8 mouse cellular contexts compared by ENCODE assay signal in genomic region chr11:32087376-32087775, GRCm38 (mm10).
DNase-seq lines count a peak whose midpoint lies in the region; ATAC-seq and TF ChIP-seq lines count a peak whose summit lies in the region.

No protein-coding gene starts in this region.

- no peaks in the 10 kb centered on the region for H3K9me3 ChIP-seq in CH12.LX (replicated peaks; ENCODE audit: low read length)
- no peaks in the 10 kb centered on the region for H3K9me3 ChIP-seq in embryonic facial prominence, embryonic 10.5 days
- no peaks in the 10 kb centered on the region for H3K9me3 ChIP-seq in limb, embryonic 14.5 days (ENCODE audit: control insufficient read depth, low read length)
- H3K9me3 ChIP-seq in liver, embryonic 12.5 days (replicated peaks): no peaks in the 10 kb centered on the region
- H3K9me3 ChIP-seq in heart, embryonic 11.5 days (replicated peaks; ENCODE audit: control insufficient read depth, low read length): no peaks in the 10 kb centered on the region

- peaks cover 6% of the 10 kb centered on the region for H3K27me3 ChIP-seq in CH12.LX (replicated peaks)
- H3K27me3 ChIP-seq in embryonic facial prominence, embryonic 10.5 days (replicated peaks; ENCODE audit: low read depth, poor library complexity, severe bottlenecking): no peaks in the 10 kb centered on the region
- no peaks in the 10 kb centered on the region for H3K27me3 ChIP-seq in limb, embryonic 14.5 days (ENCODE audit: control insufficient read depth, insufficient read depth, low read length)
- H3K27me3 ChIP-seq in liver, embryonic 12.5 days (replicated peaks): no peaks in the 10 kb centered on the region
- H3K27me3 ChIP-seq in heart, embryonic 11.5 days (ENCODE audit: control insufficient read depth, insufficient read depth, low read length): no peaks in the 10 kb centered on the region

- peak; percentile 12 for DNase-seq in CH12.LX (ENCODE audit: extremely low read depth)
- DNase-seq in embryonic facial prominence, embryonic 10.5 days (ENCODE audit: low spot score): peak; percentile 40
- DNase-seq in hindlimb bud, embryonic 11.5 days (ENCODE audit: extremely low spot score, low read depth, low spot score): peak; percentile 56
- DNase-seq in limb, embryonic 14.5 days (ENCODE audit: low spot score): peak; percentile 69
- DNase-seq in right cerebral cortex, postnatal 36 days (ENCODE audit: low spot score in 2 of 2): peak; percentile 87 to 90
- DNase-seq in urinary bladder, postnatal 36 days (ENCODE audit: low spot score in 2 of 2): no peak

- in situ Hi-C loops in CH12.LX (cut with MboI; ENCODE audit: low pct_ligation_motif_present, low pct_unique_long_range_greater_than_20kb, low sequenced_read_pairs): loop anchor here (5.0 kb wide), 1 partner anchor 35 kb away; no protein-coding TSS in a partner anchor

- H3K36me3 ChIP-seq in CH12.LX (replicated peaks in 1 of 2; ENCODE audit: control insufficient read depth in 1 of 2, insufficient read depth in 1 of 2, low read length in 1 of 2): no peaks in the 10 kb centered on the region
- H3K36me3 ChIP-seq in embryonic facial prominence, embryonic 10.5 days (replicated peaks): no peaks in the 10 kb centered on the region
- no peaks in the 10 kb centered on the region for H3K36me3 ChIP-seq in limb, embryonic 14.5 days (ENCODE audit: control insufficient read depth, insufficient read depth, low read length)
- no peaks in the 10 kb centered on the region for H3K36me3 ChIP-seq in liver, embryonic 12.5 days
- no peaks in the 10 kb centered on the region for H3K36me3 ChIP-seq in heart, embryonic 11.5 days (ENCODE audit: control insufficient read depth, insufficient read depth, low read length)

- WGBS in embryonic facial prominence, embryonic 10.5 days: 37% methylated on average over 2 of the region's 2 CpGs
- WGBS in limb, embryonic 14.5 days: 12% methylated on average over 2 of the region's 2 CpGs
- WGBS in liver, embryonic 12.5 days (ENCODE audit: insufficient replicate concordance): 41% methylated on average over 2 of the region's 2 CpGs
- 27% methylated on average over 2 of the region's 2 CpGs for WGBS in heart, embryonic 11.5 days (ENCODE audit: insufficient replicate concordance)

- no peak overlapping the region for H3K4me3 ChIP-seq in CH12.LX (replicated peaks in 1 of 3; ENCODE audit: low read depth in 2 of 3, low read length in 2 of 3, poor library complexity in 1 of 3)
- no peak overlapping the region for H3K4me3 ChIP-seq in embryonic facial prominence, embryonic 10.5 days
- no peak overlapping the region for H3K4me3 ChIP-seq in limb, embryonic 14.5 days (replicated peaks; ENCODE audit: low read length)
- no peak overlapping the region for H3K4me3 ChIP-seq in liver, embryonic 12.5 days
- H3K4me3 ChIP-seq in heart, embryonic 11.5 days (ENCODE audit: low read depth, low read length): no peak overlapping the region

- no peaks in the 10 kb centered on the region for H3K4me1 ChIP-seq in CH12.LX (ENCODE audit: control insufficient read depth in 1 of 2, insufficient read depth in 2 of 2)
- peaks cover 15% of the 10 kb centered on the region for H3K4me1 ChIP-seq in embryonic facial prominence, embryonic 10.5 days
- peaks cover 9% of the 10 kb centered on the region; the same call in 1 of the 2 replicates for H3K4me1 ChIP-seq in limb, embryonic 14.5 days (ENCODE audit: control insufficient read depth, insufficient read depth, low read length)
- H3K4me1 ChIP-seq in liver, embryonic 12.5 days: no peaks in the 10 kb centered on the region
- H3K4me1 ChIP-seq in heart, embryonic 11.5 days (ENCODE audit: control insufficient read depth, insufficient read depth, low read length): no peaks in the 10 kb centered on the region

- TF ChIP-seq RAD21 in CH12.LX (IDR thresholded peaks at IDR 0.05; ENCODE audit: low read depth, low read length): no peak

- no peak overlapping the region for H3K4me2 ChIP-seq in CH12.LX (ENCODE audit: insufficient read depth, low read depth, poor library complexity, severe bottlenecking)
- no peak overlapping the region for H3K4me2 ChIP-seq in limb, embryonic 14.5 days (replicated peaks; ENCODE audit: low read depth, low read length, severe bottlenecking)
- no peak overlapping the region for H3K4me2 ChIP-seq in liver, embryonic 12.5 days
- no peak overlapping the region for H3K4me2 ChIP-seq in heart, embryonic 11.5 days

- no peak for TF ChIP-seq CTCF in CH12.LX (conservative IDR thresholded peaks at IDR 0.05 in 1 of 2, IDR thresholded peaks at IDR 0.05 in 1 of 2; ENCODE audit: low read depth in 2 of 2, low read length in 2 of 2)

- no peak for TF ChIP-seq POLR2A in CH12.LX (IDR thresholded peaks at IDR 0.05; ENCODE audit: low read depth, low read length)
- TF ChIP-seq POLR2A in limb, embryonic 14.5 days (IDR thresholded peaks at IDR 0.05; ENCODE audit: borderline replicate concordance, extremely low read depth, insufficient read depth, insufficient read length): no peak

- H3K9ac ChIP-seq in CH12.LX (ENCODE audit: insufficient read depth, low read depth): no peak overlapping the region
- no peak overlapping the region for H3K9ac ChIP-seq in limb, embryonic 14.5 days (ENCODE audit: low read depth, low read length, severe bottlenecking)
- no peak overlapping the region for H3K9ac ChIP-seq in liver, embryonic 12.5 days
- H3K9ac ChIP-seq in heart, embryonic 11.5 days (ENCODE audit: low read depth, low read length): no peak overlapping the region

- ATAC-seq in limb, embryonic 14.5 days (ENCODE audit: low FRiP score, low read depth): peak; percentile 91
- no peak for ATAC-seq in liver, embryonic 12.5 days
- ATAC-seq in heart, embryonic 11.5 days (replicated peaks; ENCODE audit: insufficient number of reproducible peaks, low FRiP score, low TSS enrichment): no peak

- no peak overlapping the region for H3K27ac ChIP-seq in CH12.LX (ENCODE audit: insufficient read depth, low read depth)
- H3K27ac ChIP-seq in embryonic facial prominence, embryonic 10.5 days (replicated peaks): peak overlapping the region; percentile 37
- H3K27ac ChIP-seq in limb, embryonic 14.5 days (replicated peaks; ENCODE audit: low read depth, low read length): 0 out of 2 replicates have a peak overlapping the region, but pooled peaks have one; percentile 11
- no peak overlapping the region for H3K27ac ChIP-seq in liver, embryonic 12.5 days
- no peak overlapping the region for H3K27ac ChIP-seq in heart, embryonic 11.5 days (ENCODE audit: low read depth, low read length)

- no peak for TF ChIP-seq EP300 in CH12.LX (IDR thresholded peaks at IDR 0.05; ENCODE audit: low read length)

- dilution Hi-C loops in CH12.LX (cut with MboI; ENCODE audit: extremely low pct_ligation_motif_present, extremely low pct_unique_long_range_greater_than_20kb, low sequenced_read_pairs): no loop called here

- no peaks in the 10 kb centered on the region for H3K79me2 ChIP-seq in CH12.LX (replicated peaks; ENCODE audit: control insufficient read depth, extremely low read depth, insufficient read depth, poor library complexity, severe bottlenecking)

TF ChIP-seq in CH12.LX, 34 proteins besides CTCF, POLR2A, EP300 and RAD21:
- TF ChIP-seq ZNF384 (IDR thresholded peaks at IDR 0.05; ENCODE audit: low read depth, low read length): no peak
- TF ChIP-seq ELF1 (IDR thresholded peaks at IDR 0.05; ENCODE audit: low read depth, low read length): no peak
- TF ChIP-seq NELFE (IDR thresholded peaks at IDR 0.05; ENCODE audit: low read depth, low read length): no peak
- TF ChIP-seq MAFK (IDR thresholded peaks at IDR 0.05; ENCODE audit: insufficient replicate concordance, low read length): no peak
- TF ChIP-seq ZMIZ1 (IDR thresholded peaks at IDR 0.05; ENCODE audit: low read depth, low read length): no peak
- no peak for TF ChIP-seq MEF2A (IDR thresholded peaks at IDR 0.05; ENCODE audit: borderline replicate concordance, low read depth, low read length)
- TF ChIP-seq TBP (conservative IDR thresholded peaks at IDR 0.05; ENCODE audit: low read depth, low read length): no peak
- TF ChIP-seq MAZ (IDR thresholded peaks at IDR 0.05; ENCODE audit: low read depth, low read length): no peak
- no peak for TF ChIP-seq KAT2A (IDR thresholded peaks at IDR 0.05; ENCODE audit: insufficient replicate concordance, low read length)
- TF ChIP-seq MXI1 (IDR thresholded peaks at IDR 0.05; ENCODE audit: low read depth, low read length): no peak
- no peak for TF ChIP-seq NRF1 (IDR thresholded peaks at IDR 0.05; ENCODE audit: low read depth, low read length)
- TF ChIP-seq JUN (IDR thresholded peaks at IDR 0.05; ENCODE audit: insufficient read depth, low read depth, low read length): no peak
- TF ChIP-seq IRF4 (IDR thresholded peaks at IDR 0.05; ENCODE audit: low read depth, low read length): no peak
- no peak for TF ChIP-seq SMC3 (IDR thresholded peaks at IDR 0.05; ENCODE audit: low read depth, low read length)

Comparison
In these comparisons a context has a peak if more than half of its experiments do, and no peak if none do; other contexts are left out.
1. DNase-seq: peak in CH12.LX (single experiment), embryonic facial prominence, embryonic 10.5 days (single experiment), hindlimb bud, embryonic 11.5 days (single experiment), limb, embryonic 14.5 days (single experiment) and right cerebral cortex, postnatal 36 days (2 of 2); none in urinary bladder, postnatal 36 days (0 of 2).
2. H3K27ac ChIP-seq: peak in embryonic facial prominence, embryonic 10.5 days (single experiment) and limb, embryonic 14.5 days (single experiment); none in CH12.LX (single experiment), liver, embryonic 12.5 days (single experiment) and heart, embryonic 11.5 days (single experiment).